Mouse (Mus musculus) adrenal gland, postnatal 4 days (tissue): ENCODE measurements around the gene Grk5. TPM values are rescaled to one million over a fixed set of nuclear protein-coding genes. Genes with fewer than 3 reads are reported as not detected.
A peak's percentile ranks its signal among the peaks of the same experiment; 100 is the strongest.
"Not testable (repeated sequence)": the region's sequence is repeated elsewhere in the genome, so short reads cannot be mapped to it uniquely, and the experiment has no call there.

Experiments
- DNase-seq, 2 experiments: peaks; one replicate each; pipeline ENCODE4 v3.0.0; 2021 to 2022; ENCODE audit warnings: low spot score in 2 of 2, mixed read lengths in 2 of 2
- long read RNA-seq, 2 experiments: library from polyadenylated mRNA; stranded (forward); transcript quantifications; one replicate each; pipeline ENCODE4 v2.0.0; 2021
- total RNA-seq, 2 experiments: library from RNA; stranded (reverse); gene quantifications; 2 replicates each; pipeline ENCODE4 v1.2.3; 2021

Grk5 gene
- total RNA-seq = 10 to 100 TPM; 11.0 to 11.3 TPM
- long read RNA-seq, experiment 1, full-length matches to known transcripts = 1 of 5 reads
- long read RNA-seq, experiment 1, partial matches to known transcripts = 0 of 5 reads
- long read RNA-seq, experiment 1, other reads (novel, unspliced or antisense) = 4 of 5 reads
- long read RNA-seq, experiment 2, full-length matches to known transcripts = 1 of 8 reads
- long read RNA-seq, experiment 2, partial matches to known transcripts = 1 of 8 reads
- long read RNA-seq, experiment 2, other reads (novel, unspliced or antisense) = 6 of 8 reads

- peak; percentile 81 to 87 for DNase-seq
Observed at GRCm38 (mm10) chr19:60889714-60890315, at the start of gene Grk5. Gene Grk5, plus strand, starts transcription at chr19:60889749.

GRCm38 (mm10) chr19:60843324-60843723, 46.2 kb upstream of the Grk5 start:
- DNase-seq = no peak

GRCm38 (mm10) chr19:60845731-60846130, 43.8 kb upstream of the Grk5 start:
- no peak for DNase-seq

GRCm38 (mm10) chr19:60860868-60861700, 28.5 kb upstream of the Grk5 start, which contains the start of gene Sfxn4:
Gene Sfxn4, minus strand, starts transcription at chr19:60861479.
- DNase-seq = peak; percentile 65 to 86

GRCm38 (mm10) chr19:60866169-60866568, 23.4 kb upstream of the Grk5 start:
- DNase-seq = not testable (repeated sequence)

GRCm38 (mm10) chr19:60870489-60870888, 19.1 kb upstream of the Grk5 start:
- DNase-seq = no peak

GRCm38 (mm10) chr19:60871366-60871765, 18.2 kb upstream of the Grk5 start:
- DNase-seq = no peak

GRCm38 (mm10) chr19:60872272-60872671, 17.3 kb upstream of the Grk5 start:
- DNase-seq = no peak

- DNase-seq = peak; percentile 22 to 31
Observed at GRCm38 (mm10) chr19:60873501-60873900, 16.0 kb upstream of the Grk5 start.

- DNase-seq = peak; percentile 89 to 95
Observed at GRCm38 (mm10) chr19:60874064-60874694, 15.4 kb upstream of the Grk5 start, which contains the start of gene Prdx3. Gene Prdx3, minus strand, starts transcription at chr19:60874556.

- DNase-seq = no peak
Observed at GRCm38 (mm10) chr19:60883129-60883528, 6.4 kb upstream of the Grk5 start.

- no peak for DNase-seq
Observed at GRCm38 (mm10) chr19:60887637-60888036, 1.9 kb upstream of the Grk5 start.

- peak; percentile 5 to 27 for DNase-seq
Observed at GRCm38 (mm10) chr19:60889101-60889713, 342 bp upstream of the Grk5 start.

- peak in 1 of 2 experiments; percentile 19 for DNase-seq
Observed at GRCm38 (mm10) chr19:60890391-60891122, 1.0 kb downstream of the Grk5 start.

GRCm38 (mm10) chr19:60891123-60891470, 1.5 kb downstream of the Grk5 start:
- DNase-seq = no peak

GRCm38 (mm10) chr19:60891934-60892547, 2.5 kb downstream of the Grk5 start:
- DNase-seq = peak in 1 of 2 experiments; percentile 50

GRCm38 (mm10) chr19:60895251-60895880, 5.8 kb downstream of the Grk5 start:
- no peak for DNase-seq

- no peak for DNase-seq
Observed at GRCm38 (mm10) chr19:60903139-60903538, 13.6 kb downstream of the Grk5 start.

- DNase-seq = no peak
Observed at GRCm38 (mm10) chr19:60903971-60904370, 14.4 kb downstream of the Grk5 start.
